Mouse (Mus musculus): ENCODE results near the gene Ctso.

Gene Ctso

GRCm38 (mm10) chr3:81957484-81957883, 25.1 kb downstream of the Ctso start:
- DNase-seq: no peak

DNA sequence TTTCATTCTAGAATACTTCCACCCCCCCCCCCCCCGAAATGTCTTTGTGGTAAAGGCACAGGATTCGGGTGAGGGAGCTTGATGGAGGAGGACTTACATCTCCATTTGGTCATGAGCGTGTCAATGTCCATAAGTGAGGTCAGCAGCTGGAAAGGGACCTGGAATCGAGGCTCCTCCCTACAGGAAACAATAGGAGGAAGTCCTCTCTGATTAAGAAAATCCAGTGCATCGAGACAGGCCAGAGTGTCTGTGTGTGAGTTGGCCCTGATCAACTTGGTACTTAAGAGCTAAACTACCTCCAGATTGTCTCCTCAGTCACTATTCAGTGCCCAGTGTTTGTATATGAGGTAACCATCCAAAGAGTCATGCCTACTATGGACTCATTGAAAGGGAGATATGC, 28.9 kb downstream of the Ctso start:
- DNase-seq: no peak

DNA sequence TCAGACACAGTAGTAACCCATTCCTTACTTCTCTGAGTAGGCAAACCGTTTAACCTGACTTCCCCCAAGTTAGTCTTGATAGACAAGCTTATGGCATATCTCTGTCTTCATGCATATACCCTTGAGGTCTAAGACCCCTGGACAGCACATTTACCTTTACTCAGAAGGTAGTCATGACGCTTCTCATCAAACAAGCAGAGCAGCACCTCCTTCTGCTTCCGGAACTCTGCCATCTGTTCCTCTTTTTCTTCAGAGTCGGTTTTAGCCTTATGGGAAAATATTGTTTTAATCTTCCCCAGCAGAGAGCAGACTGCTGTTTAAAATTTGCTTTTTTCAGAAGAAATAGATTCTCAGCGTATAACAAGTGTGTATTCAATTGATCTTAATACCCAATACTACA, 31.4 kb downstream of the Ctso start:
- no peak for DNase-seq

GRCm38 (mm10) chr3:81964596-81964995, 32.2 kb downstream of the Ctso start:
- no peak for DNase-seq

- DNase-seq: no peak
Observed at GRCm38 (mm10) chr3:81975607-81976006, 43.2 kb downstream of the Ctso start.

DNA sequence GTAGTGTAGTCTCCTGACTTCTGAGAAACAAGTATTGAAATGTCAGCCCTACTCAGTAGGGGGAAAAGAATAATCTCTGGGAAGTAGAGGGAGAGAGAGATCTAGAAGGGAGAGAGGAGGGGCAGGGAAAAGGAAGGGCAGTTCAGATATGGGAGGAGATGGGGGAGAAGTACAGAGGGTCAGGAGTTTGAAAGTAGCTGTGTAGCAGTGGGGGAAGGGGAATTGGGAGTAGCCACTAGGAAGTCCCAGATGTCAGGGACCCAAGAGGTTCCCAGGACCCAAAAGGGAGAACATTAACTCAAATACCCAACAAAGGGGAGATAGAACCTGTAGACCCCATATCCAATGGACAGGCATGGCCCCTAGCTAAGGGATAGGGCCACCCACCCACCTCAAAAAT, 43.7 kb downstream of the Ctso start, which contains the start of gene Tdo2:
Gene Tdo2, minus strand, starts transcription at position 101 of the 400 bp plus-strand sequence.
- DNase-seq: no peak

DNA sequence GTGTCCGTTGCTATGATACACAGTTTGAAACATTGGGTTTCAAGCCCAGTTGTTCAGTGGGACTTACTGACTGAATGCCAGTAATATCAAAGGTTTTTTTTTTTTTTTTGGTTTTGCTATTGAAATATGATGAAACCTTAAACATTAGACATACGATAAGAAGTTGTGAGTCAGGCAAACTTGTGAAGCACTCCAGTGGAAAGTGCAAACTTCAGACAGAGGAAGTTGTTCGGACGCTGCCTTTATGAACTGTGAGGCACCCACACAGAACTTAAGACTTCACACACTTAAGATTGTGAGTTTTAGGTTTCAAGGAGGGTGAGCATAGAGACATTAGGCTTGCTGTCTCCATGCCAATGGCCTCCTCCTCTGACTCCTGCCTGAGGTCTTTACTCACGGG, 49.2 kb downstream of the Ctso start:
- DNase-seq: no peak

DNA sequence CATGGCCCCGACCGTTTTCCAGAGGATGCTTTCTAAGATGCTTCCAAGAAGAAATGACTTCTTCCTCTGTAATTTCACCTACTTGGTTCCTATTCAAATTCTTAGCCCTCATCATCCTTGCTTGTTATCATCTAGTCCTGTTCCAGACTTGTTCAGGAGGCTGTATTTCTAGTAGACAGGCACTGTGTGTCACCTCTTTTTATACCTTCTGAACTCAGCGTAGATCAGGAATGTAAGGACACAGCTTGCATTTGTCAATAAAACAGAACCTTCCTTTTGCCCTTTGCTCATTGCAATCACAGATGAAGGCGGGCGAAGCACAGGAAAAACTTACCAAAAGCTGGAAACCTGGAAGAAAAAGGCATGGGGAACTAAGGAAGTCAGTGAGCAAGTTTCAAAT, 49.6 kb downstream of the Ctso start, which contains the start of gene Asic5:
Gene Asic5, plus strand, starts transcription at position 301 of the 400 bp plus-strand sequence.
- DNase-seq: no peak

GRCm38 (mm10) chr3:81983120-81983895, 50.9 kb downstream of the Ctso start:
- no peak for DNase-seq

- no peak for DNase-seq
Observed at GRCm38 (mm10) chr3:81985100-81985499, 52.7 kb downstream of the Ctso start.

GRCm38 (mm10) chr3:81986103-81986502, 53.7 kb downstream of the Ctso start:
- DNase-seq: no peak

- no peak for DNase-seq
Observed at GRCm38 (mm10) chr3:81987628-81988027, 55.2 kb downstream of the Ctso start.

DNA sequence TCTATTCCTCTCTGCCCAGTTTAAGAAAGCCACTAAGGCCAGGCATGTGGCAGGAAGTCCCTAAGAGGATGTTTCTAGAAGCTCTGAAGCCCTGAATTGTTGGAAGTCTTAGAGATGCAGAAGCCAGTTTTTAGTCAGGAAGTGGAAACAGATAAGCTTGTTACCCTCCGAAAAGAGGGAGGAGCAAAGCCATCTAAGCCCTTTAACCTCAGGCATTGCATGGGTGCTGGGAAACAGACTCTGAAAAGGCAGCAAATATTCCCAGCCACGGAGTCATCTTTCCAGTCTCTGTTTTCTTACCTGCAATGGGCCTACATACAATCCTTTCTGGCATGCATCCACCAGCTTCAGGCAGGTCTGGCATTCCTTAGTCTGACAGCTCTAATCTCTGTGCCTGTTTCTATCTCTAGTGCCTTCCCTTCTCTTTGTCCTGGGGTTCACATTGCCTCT, 57.3 kb downstream of the Ctso start:
- no peak for DNase-seq

- DNase-seq: no peak
Observed at GRCm38 (mm10) chr3:81990531-81990930, 58.1 kb downstream of the Ctso start.

DNA sequence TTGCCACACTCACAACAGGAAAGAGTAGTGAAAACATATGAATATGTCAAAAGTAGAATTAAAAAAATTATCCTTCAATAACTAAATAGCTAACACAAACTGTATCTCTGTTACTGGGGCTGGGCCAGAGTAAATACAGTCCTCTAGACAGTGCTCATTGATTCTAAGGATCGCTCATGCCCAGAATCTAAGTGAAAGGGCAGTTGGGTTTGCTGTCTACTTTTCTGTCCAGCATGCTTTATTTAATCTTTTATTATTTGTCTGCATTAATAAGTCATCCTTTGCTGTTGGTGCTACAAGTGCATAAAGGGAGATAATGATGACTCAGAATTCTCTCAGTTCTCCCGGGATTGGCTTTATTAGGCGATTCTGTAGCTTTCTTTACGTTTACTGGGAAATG, 63.0 kb downstream of the Ctso start:
- DNase-seq: no peak

DNA sequence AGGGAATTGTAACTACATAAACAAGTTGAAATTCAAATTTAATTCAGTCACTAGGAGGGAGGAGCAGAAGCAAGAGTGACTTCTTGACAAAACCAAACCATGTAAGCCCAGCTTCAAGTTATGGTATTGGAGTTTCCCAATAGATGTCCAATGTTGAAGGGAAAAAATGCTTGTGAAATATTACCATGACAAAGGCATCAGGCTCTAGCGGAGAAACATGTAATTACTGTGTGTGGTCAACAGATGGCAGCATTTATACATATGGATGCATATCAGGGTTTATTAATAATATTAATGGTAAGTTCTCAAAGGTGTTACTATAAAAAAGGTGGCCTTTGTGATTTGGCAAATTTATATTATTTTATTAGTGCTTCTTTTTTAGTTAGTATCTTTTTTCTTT, 63.6 kb downstream of the Ctso start:
- DNase-seq: no peak
